Mouse (Mus musculus): ENCODE data around the gene Gm10570. TPM values are rescaled to one million over a fixed set of nuclear protein-coding genes. Genes with fewer than 3 reads are reported as not detected.

Gene Gm10570
- polyA plus RNA-seq, 1 experiment = 1.5 TPM

DNA sequence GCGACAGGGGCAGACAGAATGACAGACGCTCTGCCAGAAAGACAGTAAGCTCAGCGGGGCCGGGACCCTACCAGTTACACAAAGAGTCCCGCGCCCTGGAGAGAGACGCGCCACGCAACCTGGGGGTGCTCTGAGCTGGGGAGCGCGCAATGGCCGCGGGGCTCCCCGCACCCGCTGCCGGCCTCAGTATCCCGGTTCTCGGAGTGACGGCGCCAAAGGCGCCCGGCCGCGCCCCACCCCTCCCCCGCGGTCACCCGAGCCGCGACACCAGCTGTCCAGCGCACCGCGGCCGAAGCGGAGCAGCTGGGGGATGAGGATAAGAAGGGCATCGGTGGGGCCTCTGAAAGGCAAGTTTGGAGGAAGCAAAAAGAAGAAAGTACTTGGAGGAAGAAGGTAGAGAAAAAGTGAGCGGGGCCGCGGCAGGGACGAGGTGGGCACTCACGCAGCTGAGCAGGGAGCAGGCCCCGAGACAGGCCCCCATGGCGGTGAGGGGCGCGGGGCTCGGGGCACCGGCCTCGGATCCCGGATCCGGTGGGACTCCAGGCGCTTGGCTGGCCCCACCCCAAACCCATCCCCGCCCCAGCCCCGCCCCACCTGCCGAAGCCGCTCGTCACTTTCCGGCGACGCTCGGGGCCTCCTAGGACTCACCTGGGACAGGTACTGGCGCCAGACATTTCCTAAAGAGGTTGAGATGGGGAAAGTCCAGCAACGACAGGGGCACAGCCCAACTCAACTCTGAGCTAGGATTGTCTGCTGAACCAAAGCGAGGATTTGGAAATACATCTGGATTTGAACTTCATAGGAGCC lies 33.3 kb downstream of the Gm10570 start:
- TF ChIP-seq FLI1 (IDR thresholded peaks at IDR 0.05; ENCODE audit: low read length) (no peak), GATA1 (IDR thresholded peaks at IDR 0.05; ENCODE audit: borderline replicate concordance, low read length) (no peak)
- peaks cover 1% of the 10 kb centered on the region for H3K9me3 ChIP-seq
- H3K27me3 ChIP-seq (replicated peaks) = peaks cover 88% of the 10 kb centered on the region
- H3K4me3 ChIP-seq (replicated peaks) = peak overlapping the region; percentile 76
- H3K36me3 ChIP-seq (replicated peaks; ENCODE audit: low read length) = no peaks in the 10 kb centered on the region
- H3K4me1 ChIP-seq = peaks cover 29% of the 10 kb centered on the region

- TF ChIP-seq FLI1 (IDR thresholded peaks at IDR 0.05; ENCODE audit: low read length) (no peak), GATA1 (IDR thresholded peaks at IDR 0.05; ENCODE audit: borderline replicate concordance, low read length) (no peak)
- H3K9me3 ChIP-seq = peaks cover 2% of the 10 kb centered on the region; the same call in 1 of the 2 replicates
- peaks cover 36% of the 10 kb centered on the region for H3K4me1 ChIP-seq
- no peaks in the 10 kb centered on the region for H3K36me3 ChIP-seq (replicated peaks; ENCODE audit: low read length)
- H3K4me3 ChIP-seq (replicated peaks) = peak overlapping the region; percentile 76
- H3K27me3 ChIP-seq (replicated peaks) = peaks cover 91% of the 10 kb centered on the region
Observed at GRCm38 (mm10) chr4:130274346-130275015, 34.0 kb downstream of the Gm10570 start.

DNA sequence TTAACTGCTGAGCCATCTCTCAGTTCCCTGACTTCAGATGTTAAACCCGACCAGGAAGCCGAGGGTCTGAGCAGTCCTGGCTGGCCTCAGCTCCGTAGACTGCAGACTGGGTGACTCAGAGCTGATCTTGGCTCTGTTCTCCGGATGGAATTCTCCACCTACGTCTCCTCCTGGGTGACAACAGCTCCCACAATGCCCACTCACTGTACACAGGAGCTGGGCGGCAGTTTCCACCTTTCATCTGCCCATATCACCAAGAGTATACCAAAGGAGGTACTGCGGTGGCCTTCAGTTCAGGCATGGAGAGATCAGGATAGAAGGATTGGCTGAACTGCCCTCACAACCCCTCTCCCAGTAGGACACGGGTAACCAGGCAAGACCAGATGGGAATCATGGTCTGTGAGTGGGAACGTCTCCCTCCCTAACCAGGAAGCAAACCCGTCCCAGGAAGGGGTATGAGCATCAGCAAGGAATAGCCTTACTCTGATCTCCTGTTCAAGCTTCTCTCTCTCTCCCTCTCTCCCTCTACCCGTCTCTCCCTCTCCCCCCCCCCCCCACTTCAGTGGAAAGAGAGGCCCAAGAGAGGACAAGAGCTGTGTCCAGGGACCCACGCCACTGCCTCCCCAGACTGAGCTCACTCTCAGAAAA lies 34.7 kb downstream of the Gm10570 start:
- H3K9me3 ChIP-seq = peaks cover 3% of the 10 kb centered on the region; the same call in 1 of the 2 replicates

DNA sequence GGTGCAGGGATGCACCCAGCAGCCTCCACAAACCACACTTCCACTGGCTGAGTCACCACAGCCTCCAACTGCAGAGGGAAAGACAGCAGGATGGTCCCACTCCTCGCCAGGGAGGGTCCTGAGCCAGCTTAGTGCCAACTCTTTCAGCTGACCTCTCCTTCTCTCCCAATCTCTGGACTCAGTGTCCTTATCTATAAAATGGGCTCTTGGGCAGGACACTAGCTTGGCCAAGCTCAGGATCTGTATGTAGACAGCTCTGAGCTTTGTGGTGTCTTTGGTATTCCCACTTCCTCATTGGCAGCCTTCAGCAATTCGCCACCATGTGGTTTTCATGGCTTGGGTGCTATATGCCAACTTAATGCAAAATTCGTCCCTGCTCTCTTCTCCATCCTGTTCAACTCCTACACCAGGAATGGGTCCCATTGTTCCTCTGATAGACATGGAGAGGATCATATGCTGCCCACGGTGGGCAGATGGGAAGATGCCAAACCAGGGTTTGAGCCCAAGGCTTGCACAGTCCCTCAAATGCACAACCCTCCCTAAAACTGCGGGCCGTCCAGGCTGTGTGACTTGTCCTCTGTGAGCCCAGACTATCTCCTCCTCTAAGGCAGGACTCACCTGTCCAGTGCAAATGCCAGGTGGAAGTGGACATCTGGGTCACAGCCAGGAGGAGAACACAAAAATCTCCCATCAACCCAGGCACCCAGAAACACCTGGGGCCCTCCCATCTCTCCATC lies 37.7 kb downstream of the Gm10570 start:
- Histone ChIP-seq H3K4me3 (replicated peaks) (peak overlapping the region; percentile 48), H3K4me1 (peaks cover 46% of the 10 kb centered on the region), H3K9me3 (peaks cover 3% of the 10 kb centered on the region; the same call in 1 of the 2 replicates), H3K36me3 (replicated peaks; ENCODE audit: low read length) (no peaks in the 10 kb centered on the region), H3K27me3 (replicated peaks) (peaks cover 86% of the 10 kb centered on the region)
- TF ChIP-seq GATA1 (IDR thresholded peaks at IDR 0.05; ENCODE audit: borderline replicate concordance, low read length) (no peak), FLI1 (IDR thresholded peaks at IDR 0.05; ENCODE audit: low read length) (no peak)

More for the DNA sequence above, 34.7 kb downstream of the Gm10570 start:
- Histone ChIP-seq H3K36me3 (replicated peaks; ENCODE audit: low read length) (no peaks in the 10 kb centered on the region), H3K4me1 (peaks cover 38% of the 10 kb centered on the region), H3K4me3 (replicated peaks) (peak overlapping the region; percentile 50), H3K27me3 (replicated peaks) (peaks cover 91% of the 10 kb centered on the region)
- no peak for TF ChIP-seq GATA1 (IDR thresholded peaks at IDR 0.05; ENCODE audit: borderline replicate concordance, low read length)
- TF ChIP-seq FLI1 (IDR thresholded peaks at IDR 0.05; ENCODE audit: low read length) = no peak

- H3K4me3 ChIP-seq (replicated peaks) = no peak overlapping the region
- H3K9me3 ChIP-seq = peaks cover 3% of the 10 kb centered on the region; the same call in 1 of the 2 replicates
- TF ChIP-seq FLI1 (IDR thresholded peaks at IDR 0.05; ENCODE audit: low read length) = no peak
- TF ChIP-seq GATA1 (IDR thresholded peaks at IDR 0.05; ENCODE audit: borderline replicate concordance, low read length) = no peak
- no peaks in the 10 kb centered on the region for H3K36me3 ChIP-seq (replicated peaks; ENCODE audit: low read length)
- peaks cover 86% of the 10 kb centered on the region for H3K27me3 ChIP-seq (replicated peaks)
- peaks cover 45% of the 10 kb centered on the region for H3K4me1 ChIP-seq
Observed at GRCm38 (mm10) chr4:130270089-130270488, 38.4 kb downstream of the Gm10570 start.

DNA sequence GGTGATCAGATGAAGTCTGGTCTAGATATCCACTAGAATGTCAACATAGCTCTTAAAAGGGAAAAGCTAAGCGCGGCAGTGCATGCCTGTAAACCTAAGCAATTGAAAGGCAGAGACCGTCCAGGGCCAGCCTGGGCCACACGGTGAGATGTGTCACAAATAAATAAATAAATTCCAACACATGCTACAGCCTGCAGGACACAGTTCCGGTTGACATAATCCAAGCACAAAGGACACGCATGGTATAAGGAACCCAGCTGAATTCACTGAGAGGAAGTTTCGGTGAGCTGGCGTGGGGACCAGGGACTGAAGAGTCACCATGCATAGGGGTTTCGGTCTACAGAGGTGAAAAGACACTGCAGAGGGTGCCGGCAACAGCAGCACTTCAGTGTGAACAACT lies 39.7 kb downstream of the Gm10570 start:
- no peak for TF ChIP-seq FLI1 (IDR thresholded peaks at IDR 0.05; ENCODE audit: low read length)
- no peak for TF ChIP-seq GATA1 (IDR thresholded peaks at IDR 0.05; ENCODE audit: borderline replicate concordance, low read length)
- Histone ChIP-seq H3K4me3 (replicated peaks) (no peak overlapping the region), H3K27me3 (replicated peaks) (peaks cover 85% of the 10 kb centered on the region), H3K9me3 (peaks cover 3% of the 10 kb centered on the region; the same call in 1 of the 2 replicates), H3K36me3 (replicated peaks; ENCODE audit: low read length) (no peaks in the 10 kb centered on the region), H3K4me1 (peaks cover 43% of the 10 kb centered on the region)

- Histone ChIP-seq H3K27me3 (replicated peaks) (peaks cover 85% of the 10 kb centered on the region), H3K4me1 (peaks cover 41% of the 10 kb centered on the region), H3K4me3 (replicated peaks) (no peak overlapping the region), H3K36me3 (replicated peaks; ENCODE audit: low read length) (no peaks in the 10 kb centered on the region), H3K9me3 (peaks cover 11% of the 10 kb centered on the region)
- no peak for TF ChIP-seq FLI1 (IDR thresholded peaks at IDR 0.05; ENCODE audit: low read length)
Observed at GRCm38 (mm10) chr4:130267069-130267468, 41.4 kb downstream of the Gm10570 start.

- Histone ChIP-seq H3K36me3 (replicated peaks; ENCODE audit: low read length) (no peaks in the 10 kb centered on the region), H3K27me3 (replicated peaks) (peaks cover 84% of the 10 kb centered on the region), H3K4me1 (peaks cover 41% of the 10 kb centered on the region), H3K9me3 (peaks cover 12% of the 10 kb centered on the region), H3K4me3 (replicated peaks) (peak overlapping the region; percentile 8)
- TF ChIP-seq GATA1 (IDR thresholded peaks at IDR 0.05; ENCODE audit: borderline replicate concordance, low read length) (no peak), FLI1 (IDR thresholded peaks at IDR 0.05; ENCODE audit: low read length) (no peak)
Observed at GRCm38 (mm10) chr4:130266601-130267000, 41.9 kb downstream of the Gm10570 start.

DNA sequence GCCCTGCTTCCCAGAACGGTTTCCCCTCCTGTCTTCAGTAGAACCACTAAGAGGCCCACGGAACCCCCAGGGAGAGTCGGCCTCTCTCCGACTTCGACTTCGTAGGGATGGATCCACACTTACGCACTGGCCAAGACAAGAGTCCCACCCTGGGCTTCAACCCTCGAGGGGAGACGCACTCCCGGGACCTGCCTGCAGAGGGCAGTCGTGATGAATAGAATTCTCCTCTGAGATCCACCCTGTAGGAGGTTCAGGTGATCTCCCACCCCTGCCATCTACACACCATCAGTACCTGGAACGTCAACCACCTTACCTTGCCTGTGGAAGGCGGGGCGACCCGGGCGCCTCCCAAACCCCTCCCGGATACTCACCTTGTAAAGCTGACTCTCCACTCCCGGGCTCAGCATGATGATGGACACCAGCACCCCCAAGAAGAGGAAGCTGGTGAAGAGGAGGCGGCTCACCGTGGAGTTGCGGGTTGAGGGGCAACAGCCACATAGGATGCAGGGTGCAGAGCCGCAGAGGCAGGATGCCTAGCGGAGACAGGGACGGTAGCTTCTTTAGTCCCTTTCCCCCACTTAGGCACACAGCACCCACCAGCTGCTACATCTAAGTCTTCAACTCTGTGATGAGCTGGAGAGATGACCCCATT lies 43.6 kb downstream of the Gm10570 start:
- Histone ChIP-seq H3K4me3 (replicated peaks) (no peak overlapping the region), H3K27me3 (replicated peaks) (peaks cover 78% of the 10 kb centered on the region), H3K9me3 (peaks cover 12% of the 10 kb centered on the region), H3K4me1 (peaks cover 27% of the 10 kb centered on the region), H3K36me3 (replicated peaks; ENCODE audit: low read length) (no peaks in the 10 kb centered on the region)
- TF ChIP-seq FLI1 (IDR thresholded peaks at IDR 0.05; ENCODE audit: low read length) (no peak), GATA1 (IDR thresholded peaks at IDR 0.05; ENCODE audit: borderline replicate concordance, low read length) (no peak)

All from megakaryocyte, embryonic 14.5 days (primary cell).